In genomic region chr5:119835053-119835867, GRCm38 (mm10) we compare ENCODE assay signal across 10 mouse cellular contexts. TPM values are rescaled to one million over a fixed set of nuclear protein-coding genes. Genes with fewer than 3 reads are reported as not detected.
DNase-seq lines count a peak whose midpoint lies in the region; ATAC-seq lines count a peak whose summit lies in the region.
"Had no signal": no experiment of that assay in that cellular context is flagged by ENCODE, and none has a peak within 500 bp of the region (broad histone marks: within the 10 kb centered on the region; RNA-seq: fewer than 3 reads in every experiment).

No protein-coding gene starts in this region.

- peak overlapping the region; percentile 59 for H3K4me2 ChIP-seq in lung, embryonic 15.5 days
- H3K4me2 ChIP-seq in embryonic facial prominence, embryonic 13.5 days = peak overlapping the region; percentile 48
- H3K4me2 ChIP-seq in limb, embryonic 15.5 days = peak overlapping the region; percentile 50

- no peak for ATAC-seq in lung, embryonic 15.5 days (ENCODE audit: borderline replicate concordance, extremely low read depth, low FRiP score, low TSS enrichment)
- ATAC-seq in embryonic facial prominence, embryonic 13.5 days (ENCODE audit: insufficient number of reproducible peaks, insufficient read depth, low FRiP score, low TSS enrichment, low read depth) = no peak
- no peak for ATAC-seq in limb, embryonic 15.5 days (ENCODE audit: insufficient number of reproducible peaks, low FRiP score, low TSS enrichment, low read depth)

- peak; percentile 48 for DNase-seq in embryo, embryonic 10 days (ENCODE audit: low spot score)
- DNase-seq in embryo, embryonic 9.5 days (ENCODE audit: extremely low spot score) = no peak
- DNase-seq in lung, adult 18-20 months = no peak
- DNase-seq in B cell, adult 2 months = no peak
- no peak for DNase-seq in spleen, postnatal 10 days (ENCODE audit: low spot score in 2 of 2)

- H3K9ac ChIP-seq in lung, embryonic 15.5 days = peak overlapping the region; percentile 72
- H3K9ac ChIP-seq in embryonic facial prominence, embryonic 13.5 days = peak overlapping the region; percentile 49; the same call in 1 of the 2 replicates
- H3K9ac ChIP-seq in limb, embryonic 15.5 days = peak overlapping the region; percentile 60

- peak overlapping the region; percentile 90 for H3K27ac ChIP-seq in lung, embryonic 15.5 days
- no peak overlapping the region; the same call in 1 of the 2 replicates for H3K27ac ChIP-seq in embryonic facial prominence, embryonic 13.5 days
- H3K27ac ChIP-seq in limb, embryonic 15.5 days = peak overlapping the region; percentile 90

- H3K4me1 ChIP-seq in lung, embryonic 15.5 days = no peaks in the 10 kb centered on the region
- H3K4me1 ChIP-seq in embryonic facial prominence, embryonic 13.5 days = peaks cover 37% of the 10 kb centered on the region
- peaks cover 26% of the 10 kb centered on the region for H3K4me1 ChIP-seq in limb, embryonic 15.5 days

- H3K27me3 ChIP-seq in lung, embryonic 15.5 days = peaks cover 74% of the 10 kb centered on the region
- peaks cover 99% of the 10 kb centered on the region for H3K27me3 ChIP-seq in embryonic facial prominence, embryonic 13.5 days
- H3K27me3 ChIP-seq in limb, embryonic 15.5 days = peaks cover 77% of the 10 kb centered on the region

- peak overlapping the region; percentile 55 for H3K4me3 ChIP-seq in lung, embryonic 15.5 days
- peak overlapping the region; percentile 31 for H3K4me3 ChIP-seq in embryonic facial prominence, embryonic 13.5 days
- H3K4me3 ChIP-seq in limb, embryonic 15.5 days = peak overlapping the region; percentile 48

- WGBS in lung, embryonic 15.5 days = under 1% methylated on average over 30 of the region's 30 CpGs
- WGBS in embryonic facial prominence, embryonic 13.5 days = 1% methylated on average over 30 of the region's 30 CpGs
- WGBS in limb, embryonic 15.5 days = 4% methylated on average over 30 of the region's 30 CpGs

- no peaks in the 10 kb centered on the region for H3K9me3 ChIP-seq in lung, embryonic 15.5 days
- no peaks in the 10 kb centered on the region for H3K9me3 ChIP-seq in embryonic facial prominence, embryonic 13.5 days
- H3K9me3 ChIP-seq in limb, embryonic 15.5 days = no peaks in the 10 kb centered on the region

- no peaks in the 10 kb centered on the region for H3K36me3 ChIP-seq in lung, embryonic 15.5 days
- no peaks in the 10 kb centered on the region for H3K36me3 ChIP-seq in embryonic facial prominence, embryonic 13.5 days
- no peaks in the 10 kb centered on the region for H3K36me3 ChIP-seq in limb, embryonic 15.5 days

RNA-seq across cellular contexts. Expression of gene Tbx5, which starts 2.8 kb away (rescaled TPM):
- polyA plus RNA-seq in lung, embryonic 15.5 days (2015; fragmentation: Nextera tagmentation; extraction: Ambion mirVana) = 50.1 and 55.7 TPM in 2 replicates
- 0.48 and 1.4 TPM in 2 replicates for polyA plus RNA-seq in embryonic facial prominence, embryonic 13.5 days (2015; fragmentation: Nextera tagmentation; extraction: Ambion mirVana)
- 18.1 and 21.3 TPM in 2 replicates for polyA plus RNA-seq in limb, embryonic 15.5 days (2015; fragmentation: Nextera tagmentation; extraction: Ambion mirVana)
- polyA plus RNA-seq: C2C12; large intestine, adult 2 months had no signal
